Mouse (Mus musculus) megakaryocyte progenitor cell, adult 5-6 weeks (primary cell): Measurements from ENCODE around the gene Gm20388. TPM values are rescaled to one million over a fixed set of nuclear protein-coding genes. Genes with fewer than 3 reads are reported as not detected.

Source experiments
- ATAC-seq: replicated peaks from 2 replicates; pipeline ENCODE4 v1.8.0; 2016; ENCODE audit warnings: mild to moderate bottlenecking, moderate TSS enrichment, inconsistent platforms; ENCODE audit not compliant: poor library complexity
- total RNA-seq, 2 experiments: library from RNA; stranded (forward) in 1 of 2; stranded (reverse) in 1 of 2; fragments of 157-497, 149-512 nt in 1 of 2; fragments of 200-1000 nt in 1 of 2; gene quantifications; 2 replicates each; pipeline versions ENCODE4 v1.2.3 to v1.2.4; 2015 to 2017

The Gm20388 gene
- total RNA-seq, 2 experiments from 2014 or later: 18.6 TPM; not detected in 1

GRCm38 (mm10) chr8:119914161-119914560, 3.5 kb downstream of the Gm20388 start:
- 0 out of 2 replicates have a peak, but pooled peaks have one; percentile 9 for ATAC-seq

- ATAC-seq: no peak
These were observed 4.7 kb downstream of the Gm20388 start for GRCm38 (mm10) chr8:119915298-119915697.

GRCm38 (mm10) chr8:119916237-119916892, 5.7 kb downstream of the Gm20388 start:
- ATAC-seq: no peak

DNA sequence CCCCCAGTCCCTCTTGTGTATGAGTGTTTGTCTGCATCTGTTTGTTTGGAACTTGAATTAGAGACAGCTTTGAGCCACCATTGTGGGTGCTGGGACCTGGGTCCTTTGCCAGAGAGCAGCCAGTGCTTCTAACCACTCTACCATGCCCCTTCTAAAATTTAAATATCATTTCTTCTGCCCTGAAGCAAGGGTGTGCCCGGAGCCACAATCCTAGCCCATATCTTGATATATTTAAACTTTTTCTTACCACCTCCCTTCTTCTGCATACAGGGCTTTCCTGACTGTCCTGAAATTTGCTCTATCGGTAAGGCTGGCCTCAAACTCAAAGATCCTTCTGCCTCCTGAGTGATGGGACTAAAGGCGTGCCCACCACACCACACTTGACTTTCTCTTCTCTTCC, 6.8 kb downstream of the Gm20388 start:
- ATAC-seq: no peak

- ATAC-seq: peak; percentile 76
These were observed 7.5 kb downstream of the Gm20388 start for GRCm38 (mm10) chr8:119918155-119918567.

DNA sequence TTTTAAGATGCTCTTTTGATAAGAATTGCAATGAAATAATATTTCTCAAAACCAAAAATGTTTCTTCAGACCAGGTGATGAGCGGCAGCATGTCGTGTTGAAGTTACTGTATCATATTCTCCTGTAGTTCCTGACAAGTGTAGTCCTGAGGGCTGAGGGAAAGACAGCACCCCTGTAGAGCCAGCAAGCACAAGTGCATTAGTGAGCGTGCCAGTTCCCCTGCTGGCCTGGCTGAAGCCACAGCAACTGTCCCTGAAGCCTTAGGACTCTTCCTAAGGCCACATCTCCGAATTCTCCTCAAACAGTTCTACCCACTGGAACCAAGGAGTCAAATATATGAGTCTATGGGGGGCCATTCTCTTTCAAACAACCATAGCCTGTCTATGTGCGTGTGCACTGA, 12.6 kb downstream of the Gm20388 start:
- no peak for ATAC-seq

- ATAC-seq: no peak
These were observed 14.8 kb downstream of the Gm20388 start for GRCm38 (mm10) chr8:119925428-119925827.

DNA sequence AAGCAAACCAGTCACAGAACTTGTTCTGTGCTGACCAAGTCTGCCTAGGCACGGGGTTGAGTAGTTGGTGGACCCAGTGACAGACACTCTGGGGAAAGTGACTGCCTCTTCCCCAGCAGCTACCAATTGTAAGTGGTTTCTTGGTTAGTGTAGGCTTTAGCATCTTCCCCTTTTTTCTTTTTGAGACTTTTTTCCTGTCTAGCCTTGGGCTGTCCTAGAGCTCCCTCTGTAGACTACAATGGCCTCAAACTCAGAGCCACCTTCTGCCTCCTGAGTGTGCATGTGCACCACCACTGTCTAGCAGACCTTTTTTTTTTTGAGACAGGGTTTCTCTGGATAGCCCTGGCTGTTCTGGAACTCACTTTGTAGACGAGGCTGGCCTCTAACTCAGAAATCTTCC, 15.8 kb downstream of the Gm20388 start:
- peak; percentile 77 for ATAC-seq

GRCm38 (mm10) chr8:119927422-119928092, 16.9 kb downstream of the Gm20388 start:
- peak; percentile 86 for ATAC-seq

DNA sequence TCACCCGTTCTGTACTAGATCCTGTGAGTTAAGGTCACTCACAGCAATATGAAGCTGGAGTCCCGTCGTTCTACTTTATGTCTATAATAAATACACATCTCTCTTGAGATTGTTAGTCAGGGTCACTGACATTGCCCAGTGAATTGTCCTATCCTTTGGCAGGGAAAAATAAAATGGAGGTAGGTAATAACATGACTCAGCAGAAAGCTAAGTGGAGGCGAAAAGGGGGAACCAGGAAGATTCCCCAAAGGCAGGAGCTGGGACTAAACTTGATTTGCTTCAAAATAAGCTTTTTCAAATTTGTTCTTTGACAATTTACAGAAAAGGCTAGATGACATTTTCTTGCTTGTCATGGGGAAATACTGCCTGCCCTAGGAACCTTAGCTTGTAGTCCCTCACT, 20.7 kb downstream of the Gm20388 start:
- ATAC-seq: no peak

- ATAC-seq: no peak
These were observed 23.0 kb downstream of the Gm20388 start for GRCm38 (mm10) chr8:119933681-119934080.

GRCm38 (mm10) chr8:119935541-119935940, 24.9 kb downstream of the Gm20388 start:
- ATAC-seq: 0 out of 2 replicates have a peak, but pooled peaks have one; percentile 21

DNA sequence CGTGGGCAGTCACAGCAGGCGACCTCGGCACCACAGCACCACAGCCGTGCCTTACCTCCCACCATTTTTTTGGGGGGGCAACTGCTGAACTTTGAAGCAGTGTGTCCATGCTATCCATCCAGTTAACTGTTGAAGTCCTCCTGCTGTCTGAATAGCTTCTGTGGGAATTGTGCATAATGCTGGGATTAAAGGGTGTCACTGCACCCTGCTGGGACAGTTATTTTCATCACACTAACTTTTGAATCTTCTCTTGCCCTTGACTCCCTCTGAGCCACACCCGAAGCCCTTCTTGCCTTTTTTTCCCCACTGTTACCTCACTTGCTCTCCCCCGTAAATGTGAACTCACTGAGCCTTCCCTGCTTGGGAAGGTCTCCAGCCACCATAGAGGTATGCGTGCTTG, 27.8 kb downstream of the Gm20388 start:
- no peak for ATAC-seq

- no peak for ATAC-seq
These were observed 28.7 kb downstream of the Gm20388 start for GRCm38 (mm10) chr8:119939336-119939735.

- ATAC-seq: no peak
These were observed 30.8 kb downstream of the Gm20388 start for GRCm38 (mm10) chr8:119941471-119941870.

- no peak for ATAC-seq
These were observed 33.0 kb downstream of the Gm20388 start for GRCm38 (mm10) chr8:119943616-119944015.

DNA sequence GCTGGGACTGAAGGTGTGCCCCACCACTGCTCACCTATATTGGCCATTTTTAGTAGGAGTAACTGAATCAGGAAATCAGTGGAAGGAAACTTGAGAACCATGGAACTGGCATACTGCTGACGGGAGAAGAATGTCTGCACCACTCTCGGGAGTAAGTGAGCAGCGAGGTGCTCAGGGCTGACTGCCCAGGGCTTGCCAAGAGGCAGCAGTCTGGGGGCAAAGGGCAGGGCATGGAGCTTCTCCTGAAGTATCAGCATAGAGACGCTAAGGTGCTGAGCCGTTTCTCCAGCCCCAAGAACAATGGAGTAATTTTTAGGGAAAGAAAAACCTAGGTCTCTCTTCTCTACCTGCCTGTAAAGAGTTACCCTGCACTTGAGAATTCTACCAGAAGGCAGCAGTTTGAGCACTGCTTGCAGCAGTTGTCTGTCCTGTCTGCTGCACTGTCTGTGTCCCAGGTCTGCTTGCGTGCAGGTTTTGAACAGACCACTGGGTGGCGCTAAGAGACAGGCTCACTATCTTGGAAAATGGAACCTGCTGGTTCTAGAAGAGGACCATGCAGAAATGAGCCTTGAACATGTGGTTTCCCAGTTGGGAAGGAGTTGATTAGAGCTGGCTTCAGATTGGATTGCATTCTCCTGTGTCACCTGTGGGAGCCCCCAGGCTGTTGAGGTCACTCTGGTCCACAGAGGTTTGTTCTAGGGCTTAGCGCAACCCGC, 33.6 kb downstream of the Gm20388 start:
- peak; percentile 91 for ATAC-seq

DNA sequence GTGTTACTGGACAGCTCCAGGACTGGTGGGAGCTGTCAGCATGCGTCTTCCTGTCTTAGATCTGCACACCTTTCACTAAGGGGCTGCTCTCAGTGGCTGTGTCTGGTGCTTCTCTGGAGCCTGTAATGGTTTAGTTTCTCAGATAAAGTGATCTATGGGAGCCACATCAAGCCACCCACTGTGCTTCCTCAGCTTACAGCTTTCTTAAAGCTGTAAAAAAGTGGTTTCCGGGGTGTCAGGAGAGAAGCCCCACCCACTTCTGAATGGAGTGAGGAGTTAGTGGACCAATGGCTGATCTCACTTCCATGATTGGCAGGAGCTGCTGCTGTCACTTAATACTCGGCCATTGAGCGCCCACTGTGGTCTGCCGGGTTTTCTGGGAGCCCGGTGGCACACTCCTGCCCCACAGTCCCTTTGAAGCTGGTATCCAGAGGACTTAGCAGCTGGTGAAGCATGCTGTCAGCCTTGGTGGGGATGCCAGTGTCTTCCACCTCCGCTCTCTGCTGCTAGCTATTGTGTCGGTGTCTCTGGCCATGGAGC, 35.8 kb downstream of the Gm20388 start:
- no peak for ATAC-seq

- no peak for ATAC-seq
These were observed 37.0 kb downstream of the Gm20388 start for GRCm38 (mm10) chr8:119947653-119948052.

DNA sequence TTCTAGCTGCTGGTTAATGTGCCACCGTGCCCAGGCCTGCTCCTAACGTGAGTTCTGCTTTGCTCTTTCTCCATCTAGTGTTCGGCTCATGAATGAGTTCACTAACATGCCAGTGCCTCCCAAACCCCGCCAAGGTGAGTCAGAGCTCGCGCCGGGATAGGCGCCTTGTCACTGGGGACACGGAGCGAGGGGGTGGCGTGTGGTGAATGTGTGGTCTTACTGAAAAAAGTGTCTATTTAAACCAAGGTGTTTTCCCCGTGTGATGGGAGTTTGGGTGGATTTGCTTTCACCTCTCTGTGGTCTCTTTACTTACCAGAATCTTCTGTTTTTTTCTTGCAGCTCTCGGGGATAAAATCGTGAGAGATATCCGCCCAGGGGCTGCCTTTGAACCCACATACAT, 37.7 kb downstream of the Gm20388 start:
- no peak for ATAC-seq

DNA sequence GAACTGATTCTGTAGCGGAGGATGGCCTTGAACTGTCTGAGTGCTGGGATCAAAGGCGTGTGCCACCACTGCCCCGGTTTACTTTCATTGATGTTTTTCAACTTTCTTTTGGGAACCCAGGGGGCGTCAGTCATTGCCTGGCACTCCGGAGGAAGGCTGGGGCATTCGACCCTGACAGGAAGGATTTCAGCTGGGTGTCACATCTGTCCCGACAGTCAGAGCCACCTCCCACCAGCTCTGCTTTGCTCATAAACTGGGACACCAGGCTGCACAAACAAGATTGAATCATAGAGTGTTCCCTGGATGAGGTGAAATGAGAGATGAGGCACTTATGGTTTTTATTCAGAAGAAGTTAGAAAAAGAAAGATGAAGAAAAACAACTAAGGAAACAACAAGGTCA, 41.6 kb downstream of the Gm20388 start:
- ATAC-seq: no peak

- ATAC-seq: no peak
These were observed 42.1 kb downstream of the Gm20388 start for GRCm38 (mm10) chr8:119952747-119953146.
